Mouse (Mus musculus): ENCODE measurements around the gene Cldn34c1.
A peak's percentile ranks its signal among the peaks of the same experiment; 100 is the strongest.
"Not testable (repeated sequence)": the region's sequence is repeated elsewhere in the genome, so short reads cannot be mapped to it uniquely, and the experiment has no call there.

Gene Cldn34c1

GRCm38 (mm10) chrX:123103291-123104260 lies at the start of gene Cldn34c1:
Gene Cldn34c1, plus strand, starts transcription at chrX:123103495.
- DNase-seq: peak; percentile 90

- DNase-seq: no peak
Measured at GRCm38 (mm10) chrX:123087441-123087840, 15.9 kb upstream of the Cldn34c1 start.

GRCm38 (mm10) chrX:123102806-123103205 lies 489 bp upstream of the Cldn34c1 start:
- DNase-seq: peak; percentile 39

- DNase-seq: peak; percentile 35
Measured at GRCm38 (mm10) chrX:123104692-123105091, 1.4 kb downstream of the Cldn34c1 start.

GRCm38 (mm10) chrX:123222381-123222780 lies 119.1 kb downstream of the Cldn34c1 start, which contains the start of gene Srsx:
Gene Srsx, minus strand, starts transcription at chrX:123222481.
- not testable (repeated sequence) for DNase-seq
